Mouse (Mus musculus) adrenal gland, postnatal 4 days (tissue): Measurements from ENCODE around the gene Atp1a1. TPM values are rescaled to one million over a fixed set of nuclear protein-coding genes. Genes with fewer than 3 reads are reported as not detected.

Experiments
- DNase-seq, 2 experiments: peaks; one replicate each; pipeline ENCODE4 v3.0.0; 2021 to 2022; ENCODE audit warnings: low spot score in 2 of 2, mixed read lengths in 2 of 2
- total RNA-seq, 2 experiments: library from RNA; stranded (reverse); gene quantifications; 2 replicates each; pipeline ENCODE4 v1.2.3; 2021

Atp1a1 gene
- total RNA-seq, 2 experiments from 2014 or later: 675 to 838 TPM

- no peak for DNase-seq
These were observed 8.4 kb downstream of the Atp1a1 start for GRCm38 (mm10) chr3:101595866-101596630.

GRCm38 (mm10) chr3:101594982-101595381, 9.5 kb downstream of the Atp1a1 start:
- DNase-seq: no peak

GRCm38 (mm10) chr3:101593266-101593651, 11.2 kb downstream of the Atp1a1 start:
- no peak for DNase-seq

GRCm38 (mm10) chr3:101592281-101593265, 11.9 kb downstream of the Atp1a1 start:
- no peak for DNase-seq

GRCm38 (mm10) chr3:101590380-101590779, 14.1 kb downstream of the Atp1a1 start:
- no peak for DNase-seq

GRCm38 (mm10) chr3:101588299-101588698, 16.2 kb downstream of the Atp1a1 start:
- no peak for DNase-seq

- DNase-seq: no peak
These were observed 17.7 kb downstream of the Atp1a1 start for GRCm38 (mm10) chr3:101586794-101587193.

- no peak for DNase-seq
These were observed 26.4 kb downstream of the Atp1a1 start for GRCm38 (mm10) chr3:101578072-101578471.

GRCm38 (mm10) chr3:101577361-101577760, 27.1 kb downstream of the Atp1a1 start:
- DNase-seq: no peak

GRCm38 (mm10) chr3:101575527-101576085, 28.9 kb downstream of the Atp1a1 start:
- DNase-seq: no peak

GRCm38 (mm10) chr3:101574463-101575193, 29.9 kb downstream of the Atp1a1 start:
- no peak for DNase-seq

GRCm38 (mm10) chr3:101572991-101573390, 31.5 kb downstream of the Atp1a1 start:
- DNase-seq: no peak

GRCm38 (mm10) chr3:101572174-101572626, 32.3 kb downstream of the Atp1a1 start:
- no peak for DNase-seq

- no peak for DNase-seq
These were observed 32.9 kb downstream of the Atp1a1 start for GRCm38 (mm10) chr3:101571515-101572130.

GRCm38 (mm10) chr3:101570747-101571514, 33.6 kb downstream of the Atp1a1 start:
- no peak for DNase-seq

GRCm38 (mm10) chr3:101570246-101570645, 34.2 kb downstream of the Atp1a1 start:
- no peak for DNase-seq

GRCm38 (mm10) chr3:101568627-101569026, 35.9 kb downstream of the Atp1a1 start:
- no peak for DNase-seq

- DNase-seq: no peak
These were observed 40.5 kb downstream of the Atp1a1 start for GRCm38 (mm10) chr3:101564011-101564410.

GRCm38 (mm10) chr3:101562510-101563209, 41.8 kb downstream of the Atp1a1 start:
- DNase-seq: no peak
